Mouse (Mus musculus) kidney, adult 2 months (tissue): ENCODE measurements at regions not wholly inside any gene's neighbourhood (a gene's known extent, or its start where the extent isn't known, plus 50 kb on each side); places are given as distances from the start of the nearest gene placed in this dataset.

Source experiments
- CTCF ChIP-seq: fragments of 200-500 bp; conservative IDR thresholded peaks from 2 replicates; pipeline ENCODE4 v1.5.1; 2011; ENCODE audit warnings: low read depth, mild to moderate bottlenecking, control low read depth, low read length, moderate library complexity, mixed read lengths; ENCODE audit not compliant: insufficient read depth, insufficient read length
- POLR2A ChIP-seq: fragments of 200-500 bp; IDR thresholded peaks from one replicate; pipeline ENCODE4 v1.6.1; 2011; ENCODE audit warnings: low read depth, low read length, control low read depth

- no peak for TF ChIP-seq POLR2A
- TF ChIP-seq CTCF, result no peak
These were observed 463.7 kb upstream of the Gulo start for GRCm38 (mm10) chr14:66472537-66473250.
